Mouse (Mus musculus) spleen, adult 18-20 months (tissue): ENCODE results near the gene Zfp992.
"Not testable (repeated sequence)": the region's sequence is repeated elsewhere in the genome, so short reads cannot be mapped to it uniquely, and the experiment has no call there.

Experiments
- DNase-seq, 2 experiments: peaks; one replicate each; pipeline ENCODE4 v3.0.0; 2022; ENCODE audit warnings: mixed read lengths in 2 of 2

Zfp992 gene

GRCm38 (mm10) chr4:146476260-146476659, 27.4 kb downstream of the Zfp992 start:
- not testable (repeated sequence) for DNase-seq

GRCm38 (mm10) chr4:146476959-146477358, 28.1 kb downstream of the Zfp992 start:
- not testable (repeated sequence) for DNase-seq

DNA sequence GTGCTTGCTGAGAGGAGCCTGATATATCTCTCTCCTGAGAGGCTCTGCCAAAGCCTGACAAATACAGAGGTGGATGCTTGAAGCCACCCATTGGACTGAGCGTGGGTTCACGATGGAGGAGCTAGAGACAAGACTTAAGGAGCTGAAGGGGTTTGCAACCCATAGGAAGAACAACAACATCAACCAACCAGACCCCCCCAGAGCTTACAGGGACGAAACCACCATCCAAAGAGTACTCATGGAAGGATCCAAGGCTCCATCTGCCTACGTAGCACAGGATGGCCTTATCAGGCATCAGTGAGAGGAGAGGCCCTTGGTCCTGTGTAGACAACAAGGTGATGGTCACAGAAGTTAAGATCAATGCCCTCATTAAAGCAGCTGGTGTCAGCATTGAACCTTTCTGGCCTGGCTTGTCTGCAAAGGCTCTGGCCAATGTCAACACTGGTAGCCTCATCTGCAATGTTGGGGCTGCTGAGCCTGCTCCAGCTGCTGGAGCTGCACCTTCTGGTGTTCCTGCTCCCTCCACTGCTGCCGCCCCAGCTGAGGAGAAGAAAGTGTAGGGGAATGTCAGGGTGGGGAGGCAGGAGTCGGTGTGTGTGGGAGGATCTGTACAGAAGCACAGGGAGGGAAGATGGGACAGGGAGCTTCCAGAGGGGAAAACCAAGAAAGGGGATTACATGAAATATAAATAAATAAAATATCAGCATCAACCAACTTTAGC, 31.7 kb downstream of the Zfp992 start:
- not testable (repeated sequence) for DNase-seq

DNA sequence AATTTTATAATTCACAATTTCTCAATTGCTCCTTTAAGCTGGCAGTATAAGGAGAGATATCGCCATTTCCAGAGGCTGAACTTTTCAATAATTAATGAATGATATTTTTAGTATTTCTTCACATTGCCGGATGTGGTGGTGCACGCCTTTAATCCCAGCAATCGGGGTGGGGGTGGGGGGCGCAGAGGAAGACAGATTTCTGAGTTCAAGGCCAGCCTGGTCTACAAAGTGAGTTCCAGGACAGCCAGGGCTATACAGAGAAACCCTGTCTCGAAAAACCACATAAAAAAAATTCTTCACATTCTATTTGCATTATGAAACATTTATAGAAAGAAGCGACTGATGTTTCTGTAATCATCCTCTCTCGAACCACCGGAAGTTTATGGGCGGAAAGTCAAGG, 33.7 kb downstream of the Zfp992 start:
- DNase-seq, result not testable (repeated sequence)

DNA sequence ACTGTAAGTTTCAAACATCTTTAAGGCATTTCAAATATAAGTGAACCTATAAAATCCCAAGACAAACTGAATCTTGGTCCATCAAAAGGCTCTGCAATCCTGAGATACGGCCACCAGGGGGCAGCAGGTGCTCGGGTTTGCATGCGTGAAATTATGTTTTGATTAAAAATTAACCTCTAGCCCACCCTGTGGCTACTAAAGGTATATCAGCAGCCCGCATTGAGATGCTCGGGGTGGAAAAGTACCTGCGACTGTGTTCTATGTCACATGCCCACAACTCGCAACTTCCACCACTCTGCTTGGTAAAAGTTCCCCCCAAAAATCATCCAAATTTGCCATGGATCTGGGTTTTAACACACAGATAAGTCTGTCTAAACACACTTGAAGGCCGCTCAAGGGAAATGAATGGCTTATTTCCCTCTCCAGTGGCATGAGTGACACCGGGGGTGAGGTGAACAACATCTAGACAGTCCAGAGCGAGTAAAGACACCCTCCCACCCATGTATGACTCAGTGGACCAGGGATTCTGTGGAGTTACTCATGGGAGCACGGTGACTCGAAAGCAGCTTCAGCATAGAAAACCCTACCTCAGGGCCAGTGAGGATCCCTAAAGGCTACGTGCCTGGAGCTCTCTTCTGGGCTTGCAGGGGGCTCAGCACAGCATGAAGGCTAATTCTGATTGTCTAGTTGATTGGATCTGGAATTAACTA, 34.9 kb downstream of the Zfp992 start:
- not testable (repeated sequence) for DNase-seq

DNA sequence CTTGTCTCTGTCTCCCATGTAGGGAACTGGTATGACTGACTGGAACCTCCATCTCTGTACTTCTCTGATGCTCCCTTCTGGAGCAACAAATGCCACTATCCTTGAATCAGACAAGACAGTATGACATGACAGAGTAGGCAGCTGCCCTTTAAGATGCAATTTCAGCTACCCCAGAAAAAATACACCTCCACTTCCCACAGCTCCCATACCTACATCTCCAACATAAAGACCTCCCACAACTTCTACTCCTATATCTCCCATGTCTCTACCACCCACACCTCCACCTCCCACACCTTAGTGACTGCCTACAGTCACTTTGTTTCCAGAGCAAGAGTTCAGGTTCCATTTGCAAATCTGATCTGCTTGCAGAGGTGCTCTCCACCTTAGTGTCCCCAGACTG, 35.9 kb downstream of the Zfp992 start:
- DNase-seq, result not testable (repeated sequence)

GRCm38 (mm10) chr4:146485183-146485939, 36.5 kb downstream of the Zfp992 start:
- DNase-seq, result not testable (repeated sequence)

GRCm38 (mm10) chr4:146486753-146487152, 37.9 kb downstream of the Zfp992 start:
- DNase-seq, result not testable (repeated sequence)

GRCm38 (mm10) chr4:146489196-146489595, 40.4 kb downstream of the Zfp992 start:
- not testable (repeated sequence) for DNase-seq

GRCm38 (mm10) chr4:146491993-146492392, 43.2 kb downstream of the Zfp992 start:
- DNase-seq, result not testable (repeated sequence)

DNA sequence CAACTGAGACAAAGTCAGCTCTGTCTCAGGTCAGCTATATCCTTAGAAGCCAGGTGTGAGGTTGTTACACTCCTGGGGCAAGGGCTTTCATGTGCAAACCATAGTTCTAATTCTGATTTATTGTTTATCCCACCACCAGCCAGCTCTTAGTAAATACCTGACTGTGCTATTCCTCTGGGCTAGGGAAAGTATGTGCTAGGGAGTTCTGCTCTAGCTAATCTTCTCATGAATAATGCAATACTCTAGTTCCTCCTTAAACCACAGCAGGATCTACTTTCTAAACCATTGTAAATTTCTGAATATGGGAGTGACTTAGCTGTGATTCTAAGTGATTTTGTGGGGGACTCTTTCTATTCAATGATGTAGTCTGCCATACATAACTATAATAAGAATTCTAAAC, 43.6 kb downstream of the Zfp992 start:
- no peak for DNase-seq

- DNase-seq, result no peak
Measured at GRCm38 (mm10) chr4:146492851-146493250, 44.0 kb downstream of the Zfp992 start.

DNA sequence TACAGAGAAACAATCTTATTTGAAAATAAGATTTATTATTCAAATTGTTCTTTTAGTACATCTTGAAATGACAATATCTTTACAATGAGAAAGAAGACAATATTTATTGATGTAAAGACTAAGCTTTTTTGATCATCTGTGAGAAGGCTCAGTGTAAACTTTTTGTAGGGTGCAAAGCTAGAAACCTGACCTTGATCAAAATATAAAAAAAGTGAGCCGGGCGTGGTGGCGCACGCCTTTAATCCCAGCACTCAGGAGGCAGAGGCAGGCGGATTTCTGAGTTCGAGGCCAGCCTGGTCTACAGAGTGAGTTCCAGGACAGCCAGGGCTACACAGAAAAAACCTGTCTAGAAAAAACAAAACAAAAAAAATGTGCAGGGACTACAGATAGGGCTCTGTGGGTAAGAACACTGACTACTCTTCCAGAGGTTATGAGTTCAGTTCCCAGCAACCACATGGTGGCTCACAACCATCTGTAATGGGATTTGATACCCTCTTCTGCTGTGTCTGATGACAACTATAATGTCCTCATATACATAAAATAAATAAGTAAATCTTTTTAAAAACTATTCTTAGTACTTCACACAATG, 44.6 kb downstream of the Zfp992 start:
- DNase-seq, result not testable (repeated sequence)

- DNase-seq, result no peak
Measured at GRCm38 (mm10) chr4:146494980-146495379, 46.2 kb downstream of the Zfp992 start.

DNA sequence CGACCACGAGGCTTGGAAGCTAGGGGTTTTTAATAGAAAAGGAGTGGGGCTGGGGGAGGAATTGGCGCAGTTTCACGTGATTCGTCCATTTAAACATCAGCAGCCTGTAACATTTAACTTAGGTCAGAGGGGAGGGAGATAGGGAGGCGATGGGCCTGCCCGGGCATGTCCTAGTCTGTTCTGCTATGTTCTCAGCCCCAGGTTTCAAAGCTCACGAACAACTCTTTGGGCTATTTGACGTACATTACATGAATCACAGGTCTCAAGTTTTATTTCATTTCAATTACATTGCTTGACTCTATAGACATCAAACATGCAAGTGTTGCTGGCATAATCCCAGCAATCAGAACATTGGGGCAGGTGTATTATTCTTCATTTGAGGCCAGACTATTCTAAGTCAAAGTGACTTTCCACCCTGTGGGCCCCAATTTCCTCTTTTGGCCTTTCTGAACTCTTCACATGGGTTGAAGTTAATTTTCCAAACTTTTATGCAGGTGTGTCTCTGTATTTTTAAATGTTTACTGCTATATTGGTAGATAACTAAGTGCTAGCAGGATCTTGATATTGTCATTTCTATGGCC, 49.0 kb downstream of the Zfp992 start:
- not testable (repeated sequence) for DNase-seq

GRCm38 (mm10) chr4:146501727-146502126, 52.9 kb downstream of the Zfp992 start, which contains the start of gene Zfp981:
Gene Zfp981 (plus strand): TSS chr4:146502027.
- DNase-seq, result not testable (repeated sequence)

DNA sequence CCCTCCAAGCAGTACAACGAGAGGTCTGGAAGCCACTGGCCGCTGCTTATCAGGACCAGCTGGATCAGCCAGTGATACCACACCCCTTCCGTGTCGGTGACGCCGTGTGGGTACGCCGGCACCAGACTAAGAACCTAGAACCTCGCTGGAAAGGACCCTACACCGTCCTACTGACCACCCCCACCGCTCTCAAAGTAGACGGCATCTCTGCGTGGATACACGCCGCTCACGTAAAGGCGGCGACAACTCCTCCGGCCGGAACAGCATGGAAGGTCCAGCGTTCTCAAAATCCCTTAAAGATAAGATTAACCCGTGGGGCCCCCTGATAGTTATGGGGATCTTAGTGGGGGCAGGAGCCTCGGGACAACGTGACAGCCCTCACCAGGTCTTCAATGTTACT, 60.2 kb downstream of the Zfp992 start:
- not testable (repeated sequence) for DNase-seq

DNA sequence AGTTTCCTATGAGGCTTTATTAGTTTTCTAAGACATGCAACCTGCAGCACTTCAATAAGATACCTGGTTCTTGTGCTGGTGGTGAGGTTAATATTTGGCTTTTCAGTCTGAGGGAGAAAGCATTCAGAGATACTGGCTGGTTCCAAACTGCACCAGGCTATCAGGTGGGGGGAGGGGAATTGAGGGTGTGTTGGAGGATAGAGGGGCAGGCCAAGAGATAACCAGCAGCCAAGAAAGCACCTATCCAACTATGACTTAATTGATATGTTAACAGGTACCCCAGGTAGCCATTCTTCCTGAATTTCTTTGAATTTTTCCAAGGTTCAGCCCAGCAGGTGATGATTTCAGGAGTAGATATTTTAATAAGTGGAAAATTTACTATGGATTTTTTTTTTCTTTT, 63.0 kb downstream of the Zfp992 start:
- DNase-seq, result not testable (repeated sequence)

- DNase-seq, result no peak
Measured at GRCm38 (mm10) chr4:146516474-146516873, 67.7 kb downstream of the Zfp992 start.

GRCm38 (mm10) chr4:146517150-146517549, 68.3 kb downstream of the Zfp992 start:
- not testable (repeated sequence) for DNase-seq
